Mouse (Mus musculus): ENCODE measurements around the gene Ifi27l2b. TPM values are rescaled to one million over a fixed set of nuclear protein-coding genes. Genes with fewer than 3 reads are reported as not detected.
A peak's percentile ranks its signal among the peaks of the same experiment; 100 is the strongest.
"Not testable (repeated sequence)": the region's sequence is repeated elsewhere in the genome, so short reads cannot be mapped to it uniquely, and the experiment has no call there.

Ifi27l2b gene
- total RNA-seq, 2 experiments from 2014 or later: not detected

DNA sequence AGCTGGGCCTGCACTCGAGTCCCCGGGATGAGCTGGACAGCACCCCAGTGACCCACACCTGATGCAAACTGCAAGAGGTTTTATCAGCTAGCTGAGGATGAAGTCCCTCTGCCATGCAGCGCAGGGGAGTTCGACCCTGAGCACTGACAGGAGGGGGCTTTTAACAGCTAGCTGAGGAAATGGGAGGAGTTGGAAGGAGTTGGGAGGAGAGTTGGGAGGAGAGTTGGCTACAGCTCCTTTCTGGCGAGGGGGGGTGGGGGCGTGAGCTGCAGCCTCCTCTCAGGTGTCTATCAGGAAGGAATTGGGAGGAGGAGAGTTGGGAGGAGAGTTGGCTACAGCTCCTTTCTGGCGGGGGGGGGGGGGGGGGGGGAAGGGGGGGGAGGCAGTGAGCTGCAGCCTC is 12.8 kb downstream of the Ifi27l2b start:
- intact Hi-C loops (cut with DNase I; ENCODE audit: low total_unique reads); DNase-seq: not testable (repeated sequence)

GRCm38 (mm10) chr12:103443524-103443923 is 13.5 kb downstream of the Ifi27l2b start, which contains the start of gene Ifi27l2a:
Gene Ifi27l2a (minus strand): TSS chr12:103443680.
- intact Hi-C loops (cut with DNase I; ENCODE audit: low total_unique reads): no loop called here

GRCm38 (mm10) chr12:103437601-103438000 is 19.4 kb downstream of the Ifi27l2b start:
- DNase-seq: no peak
- intact Hi-C loops (cut with DNase I; ENCODE audit: low total_unique reads): loop anchor here (5.0 kb wide), 1 partner anchor 45 kb away; no protein-coding TSS in a partner anchor

More at GRCm38 (mm10) chr12:103443524-103443923, 13.5 kb downstream of the Ifi27l2b start, which contains the start of gene Ifi27l2a:
- no peak for DNase-seq

- no peak for DNase-seq
- intact Hi-C loops (cut with DNase I; ENCODE audit: low total_unique reads): loop anchor here (5.0 kb wide), 1 partner anchor 47 kb away; no protein-coding TSS in a partner anchor
These were observed 22.2 kb downstream of the Ifi27l2b start for GRCm38 (mm10) chr12:103434861-103435260.

GRCm38 (mm10) chr12:103433986-103434731 is 22.9 kb downstream of the Ifi27l2b start, which contains the start of gene Ifi27:
Gene Ifi27 (plus strand): TSS chr12:103434211.
- DNase-seq: peak; percentile 58
- intact Hi-C loops (cut with DNase I; ENCODE audit: low total_unique reads): no loop called here

DNA sequence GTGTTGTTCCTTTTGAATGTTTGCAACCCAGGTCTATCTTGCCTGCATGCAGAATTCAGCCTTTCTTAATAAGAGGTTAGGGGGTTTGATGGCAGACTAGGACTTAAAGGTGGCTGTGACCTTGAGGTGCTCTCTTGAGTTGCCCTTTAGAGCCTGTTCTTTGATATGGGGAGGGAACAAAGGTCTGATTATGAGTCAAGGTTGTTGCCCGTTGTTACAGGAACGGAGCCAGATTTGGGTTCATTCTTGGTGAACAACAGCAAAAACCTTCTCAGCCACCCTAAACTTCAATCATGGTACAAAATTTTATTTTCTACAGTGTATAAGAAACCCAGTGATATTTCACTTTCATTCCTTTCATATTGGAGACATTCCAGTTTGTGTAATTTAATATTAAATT is 23.6 kb downstream of the Ifi27l2b start:
- no peak for DNase-seq
- intact Hi-C loops (cut with DNase I; ENCODE audit: low total_unique reads): no loop called here

DNA sequence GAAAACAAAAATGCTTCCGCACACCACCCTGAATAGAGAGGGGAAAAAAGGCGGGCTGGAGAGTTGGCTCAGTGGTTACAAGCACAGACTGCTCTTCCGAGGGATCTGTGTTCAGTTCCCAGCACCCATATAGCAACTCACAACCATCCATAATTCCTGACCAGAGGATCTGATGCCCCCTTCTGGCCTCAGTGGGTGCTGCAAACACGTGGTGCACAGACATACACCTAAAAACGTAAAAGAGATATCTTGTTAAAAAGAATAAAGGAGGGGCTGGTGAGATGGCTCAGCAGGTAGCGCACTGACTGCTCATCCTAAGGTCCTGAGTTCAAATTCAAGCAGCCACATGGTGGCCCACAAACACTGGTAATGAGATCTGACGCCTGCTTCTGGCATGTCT is 30.3 kb downstream of the Ifi27l2b start:
- intact Hi-C loops (cut with DNase I; ENCODE audit: low total_unique reads): loop anchor here (2.0 kb wide), 1 partner anchor 66 kb away; no protein-coding TSS in a partner anchor

GRCm38 (mm10) chr12:103425729-103426470 is 31.1 kb downstream of the Ifi27l2b start, which contains the start of gene Ddx24:
Gene Ddx24 (minus strand): TSS chr12:103425830.
- peak; percentile 97 for DNase-seq
- intact Hi-C loops (cut with DNase I; ENCODE audit: low total_unique reads): loop anchor here (2.0 kb wide), 1 partner anchor 67 kb away; no protein-coding TSS in a partner anchor

More for the DNA sequence above, 30.3 kb downstream of the Ifi27l2b start:
- DNase-seq: no peak

DNA sequence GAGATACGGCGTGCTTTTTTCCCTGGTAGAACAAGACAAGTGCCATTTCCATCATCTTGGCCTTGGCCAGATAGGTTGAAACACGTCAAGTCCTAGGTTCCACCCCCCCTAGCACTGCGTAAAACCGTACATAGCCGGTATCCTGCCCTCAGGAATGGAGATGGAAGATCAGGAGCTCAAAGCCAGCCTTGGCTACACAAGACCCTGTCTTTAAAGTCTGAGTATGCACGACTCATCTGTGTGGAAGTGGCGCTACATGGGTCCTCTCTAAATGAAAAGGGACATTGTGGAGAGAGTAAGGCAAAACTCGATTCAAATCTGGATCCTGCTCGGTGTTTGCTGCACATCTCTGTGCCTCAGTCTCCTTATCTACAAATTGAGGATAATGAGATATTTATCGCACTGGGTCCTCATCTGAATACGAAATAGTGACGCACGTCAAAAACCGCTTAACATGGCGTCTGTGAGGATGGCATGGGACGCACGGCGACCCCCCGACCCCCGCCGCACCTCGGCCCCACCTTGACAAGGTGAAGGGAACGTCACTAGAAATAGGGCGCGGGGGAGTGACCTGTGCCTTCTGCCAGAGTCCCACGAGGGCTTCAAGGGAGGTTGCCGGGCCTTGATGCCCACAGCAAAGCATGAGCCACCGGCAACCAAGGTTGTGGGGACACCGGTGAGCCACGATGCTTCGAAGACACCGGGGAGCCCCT is 31.9 kb downstream of the Ifi27l2b start:
- intact Hi-C loops (cut with DNase I; ENCODE audit: low total_unique reads): no loop called here
- DNase-seq: no peak

- intact Hi-C loops (cut with DNase I; ENCODE audit: low total_unique reads): no loop called here
- DNase-seq: no peak
These were observed 48.9 kb downstream of the Ifi27l2b start for GRCm38 (mm10) chr12:103408144-103408543.

DNA sequence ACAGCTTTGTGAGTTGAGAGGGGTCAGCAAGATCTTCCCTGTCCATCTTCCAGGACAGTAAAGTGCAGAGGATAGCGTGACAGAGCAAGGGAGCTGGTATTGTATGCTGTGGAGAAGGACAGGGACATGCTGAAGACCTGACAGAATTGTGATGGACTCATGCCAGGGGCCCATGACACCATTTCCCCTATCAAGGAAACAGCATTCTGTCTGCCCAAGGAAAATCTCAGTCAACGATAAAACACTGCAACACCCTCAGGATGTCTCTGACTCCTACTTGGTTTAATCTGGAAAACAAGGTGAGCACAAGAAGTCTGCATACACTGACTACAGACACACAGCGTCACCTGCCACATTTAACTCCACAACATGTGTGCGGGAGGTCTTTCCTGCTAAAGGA is 49.3 kb downstream of the Ifi27l2b start, which contains the start of gene 9330161L09Rik:
Gene 9330161L09Rik, minus strand, starts transcription at position 101 of the 400 bp plus-strand sequence.
- intact Hi-C loops (cut with DNase I; ENCODE audit: low total_unique reads): no loop called here
- DNase-seq: no peak

- intact Hi-C loops (cut with DNase I; ENCODE audit: low total_unique reads): no loop called here
- DNase-seq: no peak
These were observed 52.9 kb downstream of the Ifi27l2b start for GRCm38 (mm10) chr12:103404131-103404530.

Other genes starting within 250 kb of the Ifi27l2b start
- 10 to 100 TPM in 1 of 2 experiments, 1 to 10 TPM in 1; 2.3 to 14.0 TPM for gene Prima1, start 215.1 kb downstream of the Ifi27l2b start, total RNA-seq (2021)
- not detected for gene Fam181a, start 146.2 kb downstream of the Ifi27l2b start, total RNA-seq (2021)
- 100 to 1,000 TPM; 113 to 172 TPM for gene Asb2, start 101.2 kb downstream of the Ifi27l2b start, total RNA-seq (2021)
- gene Otub2, start 68.5 kb downstream of the Ifi27l2b start, total RNA-seq (2021): 1 to 10 TPM; 3.1 to 3.6 TPM
- gene 9330161L09Rik, start 49.4 kb downstream of the Ifi27l2b start, total RNA-seq (2021): under 1 TPM; 0.62 to 0.70 TPM
- 10 to 100 TPM; 45.6 to 45.9 TPM for gene Ddx24, start 31.4 kb downstream of the Ifi27l2b start, total RNA-seq (2021)
- gene Ifi27, start 23.0 kb downstream of the Ifi27l2b start, total RNA-seq (2021): 10 to 100 TPM; 77.7 to 79.1 TPM
- gene Ifi27l2a, start 13.5 kb downstream of the Ifi27l2b start, total RNA-seq (2021): 1 to 10 TPM; 4.7 to 4.9 TPM
- gene Ppp4r4, start 75.1 kb upstream of the Ifi27l2b start, total RNA-seq (2021): under 1 TPM; 0.27 to 0.84 TPM
- gene Serpina10, start 174.2 kb upstream of the Ifi27l2b start, total RNA-seq (2021): not detected
- not detected for gene Serpina6, start 200.0 kb upstream of the Ifi27l2b start, total RNA-seq (2021)
- gene Serpina16, start 218.9 kb upstream of the Ifi27l2b start, total RNA-seq (2021): not detected
- not detected for gene Serpina1f, start 238.3 kb upstream of the Ifi27l2b start, total RNA-seq (2021)

Data from gastrocnemius, postnatal 14 days (tissue).